Mouse (Mus musculus): ENCODE results near the gene Rnf43.

- TF ChIP-seq CTCF (IDR thresholded peaks at IDR 0.05; ENCODE audit: low read depth, low read length) (no peak), TAL1 (conservative IDR thresholded peaks at IDR 0.05; ENCODE audit: low read depth, low read length) (no peak), GATA1 (IDR thresholded peaks at IDR 0.05; ENCODE audit: borderline replicate concordance, low read length) (no peak), POLR2AphosphoS5 (IDR thresholded peaks at IDR 0.05; ENCODE audit: insufficient replicate concordance, low read depth, low read length) (no peak)
These were observed 81.2 kb downstream of the Rnf43 start for GRCm38 (mm10) chr11:87743691-87744090.
